Mouse (Mus musculus) B cell, adult 67 days (primary cell): ENCODE data around the gene Glt1d1. TPM values are rescaled to one million over a fixed set of nuclear protein-coding genes. Genes with fewer than 3 reads are reported as not detected.

Experiments
- total RNA-seq, 2 experiments: library from RNA; stranded (reverse); gene quantifications; 4 replicates each; pipeline ENCODE4 v1.2.4; 2023

Gene Glt1d1
- total RNA-seq = not detected

GRCm38 (mm10) chr5:127632167-127633145, at the start of gene Glt1d1, which contains the start of gene Slc15a4:
Gene Glt1d1, plus strand, starts transcription at chr5:127632262.
Gene Slc15a4, minus strand, starts transcription at chr5:127632897.

Other genes with a start within 250 kb of the Glt1d1 start
- 100 to 1,000 TPM; 220 to 228 TPM for gene Slc15a4, start 635 bp downstream of the Glt1d1 start, total RNA-seq